Mouse (Mus musculus): ENCODE data around the gene Igf2bp1.

DNA sequence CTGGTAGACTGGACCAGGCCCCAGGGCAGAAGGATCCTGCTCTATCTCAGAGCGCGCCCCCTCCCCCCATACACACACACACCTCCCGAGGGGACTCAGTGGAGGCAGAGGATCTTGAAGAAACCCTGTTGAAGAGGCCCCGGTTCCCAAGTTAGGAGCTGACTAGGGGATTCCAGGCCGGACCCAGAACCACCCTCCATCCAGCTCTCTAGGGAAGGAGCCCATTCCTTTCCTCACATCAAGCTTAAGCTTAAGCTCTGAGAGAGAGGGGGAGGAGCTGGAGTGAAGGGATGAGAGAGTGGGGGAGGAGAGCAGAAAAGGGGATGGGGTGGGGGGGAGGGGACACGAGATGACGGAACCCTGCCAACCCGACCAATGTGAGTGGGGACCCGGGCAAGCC, 47.5 kb downstream of the Igf2bp1 start:
- TF ChIP-seq POLR2A (IDR thresholded peaks at IDR 0.05; ENCODE audit: insufficient read depth, low read depth, low read length) (no peak), CTCF (IDR thresholded peaks at IDR 0.05) (no peak)
